8 mouse cellular contexts compared by ENCODE assay signal in genomic region chr2:92016981-92017380, GRCm38 (mm10). TPM values are rescaled to one million over a fixed set of nuclear protein-coding genes. Genes with fewer than 3 reads are reported as not detected.
A peak's percentile ranks its signal among the peaks of the same experiment; 100 is the strongest.
DNase-seq lines count a peak whose midpoint lies in the region; ATAC-seq and TF ChIP-seq lines count a peak whose summit lies in the region.

No protein-coding gene starts in this region.

- peak; percentile 85 for ATAC-seq in hindbrain, postnatal 0 days
- no peak for ATAC-seq in hindbrain, embryonic 12.5 days (ENCODE audit: low FRiP score)
- ATAC-seq in inflammation-experienced regulatory T-cells, adult 6 months: no peak

- H3K9ac ChIP-seq in hindbrain, postnatal 0 days (replicated peaks; ENCODE audit: low read length): no peak overlapping the region
- H3K9ac ChIP-seq in hindbrain, embryonic 12.5 days: no peak overlapping the region

- H3K4me2 ChIP-seq in hindbrain, postnatal 0 days (ENCODE audit: low read depth, low read length): no peak overlapping the region
- H3K4me2 ChIP-seq in hindbrain, embryonic 12.5 days (replicated peaks): no peak overlapping the region

- WGBS in hindbrain, postnatal 0 days: 32% methylated on average over 3 of the region's 3 CpGs
- WGBS in hindbrain, embryonic 12.5 days: 36% methylated on average over 3 of the region's 3 CpGs

- no peaks in the 10 kb centered on the region for H3K9me3 ChIP-seq in hindbrain, postnatal 0 days (ENCODE audit: low read length)
- no peaks in the 10 kb centered on the region for H3K9me3 ChIP-seq in hindbrain, embryonic 12.5 days (replicated peaks)

- TF ChIP-seq CTCF in hindbrain, postnatal 0 days (IDR thresholded peaks at IDR 0.05; ENCODE audit: low read depth): no peak

- no peak overlapping the region for H3K4me3 ChIP-seq in hindbrain, postnatal 0 days (ENCODE audit: low read length)
- no peak overlapping the region for H3K4me3 ChIP-seq in hindbrain, embryonic 12.5 days

- DNase-seq in hindbrain, postnatal 0 days (ENCODE audit: low spot score): peak; percentile 89
- peak; percentile 40 for DNase-seq in 416B (ENCODE audit: low read depth)
- DNase-seq in brain, adult 2 months (ENCODE audit: low read depth, low spot score): peak; percentile 77
- DNase-seq in heart, postnatal 25 days (ENCODE audit: low spot score): peak; percentile 71
- peak; percentile 79 for DNase-seq in lung, postnatal 14 days
- no peak for DNase-seq in thymus, postnatal 25 days

- intact Hi-C loops in heart, postnatal 25 days (cut with DNase I): no loop called here

- no peaks in the 10 kb centered on the region for H3K36me3 ChIP-seq in hindbrain, postnatal 0 days (ENCODE audit: insufficient read depth, low read length)
- H3K36me3 ChIP-seq in hindbrain, embryonic 12.5 days: no peaks in the 10 kb centered on the region

- H3K27me3 ChIP-seq in hindbrain, postnatal 0 days (ENCODE audit: insufficient read depth, low read length): no peaks in the 10 kb centered on the region
- peaks cover 11% of the 10 kb centered on the region for H3K27me3 ChIP-seq in hindbrain, embryonic 12.5 days

- H3K27ac ChIP-seq in hindbrain, postnatal 0 days: peak overlapping the region; percentile 27; the same call in 1 of the 2 replicates
- no peak overlapping the region for H3K27ac ChIP-seq in hindbrain, embryonic 12.5 days

- H3K4me1 ChIP-seq in hindbrain, postnatal 0 days (ENCODE audit: insufficient read depth, low read length): no peaks in the 10 kb centered on the region; the same call in 1 of the 2 replicates
- H3K4me1 ChIP-seq in hindbrain, embryonic 12.5 days: peaks cover 16% of the 10 kb centered on the region; the same call in 1 of the 2 replicates

RNA-seq across cellular contexts. Expression of gene Creb3l1, which starts 7.3 kb away (rescaled TPM):
- 3.4 and 3.5 TPM in 2 replicates for total RNA-seq in hindbrain, postnatal 0 days (2014; rRNA removed)
- 3.2 and 3.5 TPM in 2 replicates for polyA plus RNA-seq in hindbrain, postnatal 0 days (2015; fragmentation: Nextera tagmentation; extraction: Ambion mirVana)
- 2.1 and 2.9 TPM in 2 replicates for polyA plus RNA-seq in hindbrain, embryonic 12.5 days (2016; fragmentation: Nextera tagmentation; extraction: Ambion mirVana)
- 1 to 10 TPM; 4.5 to 6.8 TPM for total RNA-seq in heart, postnatal 25 days (2021)
- 1 to 10 TPM in 2 of 3 experiments, under 1 TPM in 1; 0.92 to 1.7 (median 1.1) TPM for polyA plus RNA-seq in inflammation-experienced regulatory T-cells, adult 6 months (2017; shearing (Covaris generic))

RNA-seq across cellular contexts. Expression of gene Dgkz, which starts 41.3 kb away (rescaled TPM):
- total RNA-seq in hindbrain, postnatal 0 days (2014; rRNA removed): 150 and 163 TPM in 2 replicates
- 40.7 and 41.2 TPM in 2 replicates for polyA plus RNA-seq in hindbrain, postnatal 0 days (2015; fragmentation: Nextera tagmentation; extraction: Ambion mirVana)
- polyA plus RNA-seq in hindbrain, embryonic 12.5 days (2016; fragmentation: Nextera tagmentation; extraction: Ambion mirVana): 30.9 and 31.9 TPM in 2 replicates
- 10 to 100 TPM; 37.7 to 46.9 TPM for total RNA-seq in heart, postnatal 25 days (2021)
- polyA plus RNA-seq in inflammation-experienced regulatory T-cells, adult 6 months (2017; shearing (Covaris generic)): 100 to 1,000 TPM in 2 of 3 experiments, 10 to 100 TPM in 1; 89.4 to 181 (median 130) TPM
